ENCODE assay signal across 28 mouse cellular contexts in the genomic region with DNA sequence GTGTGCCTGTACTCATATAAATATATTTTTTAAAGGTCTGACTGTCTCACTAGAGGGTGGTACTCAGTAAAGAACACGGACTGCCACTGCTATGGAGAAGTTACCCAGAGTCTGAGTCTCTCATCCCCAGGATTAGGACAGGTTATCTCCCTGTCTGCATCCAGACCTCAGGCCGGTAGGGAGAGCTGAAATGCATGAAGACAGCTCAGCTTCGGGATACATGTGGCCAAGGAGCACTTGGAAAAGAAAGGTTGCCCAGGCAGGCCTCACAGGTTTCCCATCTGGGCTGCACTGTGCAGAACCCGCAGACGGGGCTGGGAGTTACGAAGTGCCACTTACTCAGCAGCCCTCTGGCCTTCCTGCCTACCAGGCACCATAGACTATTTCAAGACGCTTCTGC. TPM values are rescaled to one million over a fixed set of nuclear protein-coding genes. Genes with fewer than 3 reads are reported as not detected.
"Had no signal": no experiment of that assay in that cellular context is flagged by ENCODE, and none has a peak within 500 bp of the region (broad histone marks: within the 10 kb centered on the region; RNA-seq: fewer than 3 reads in every experiment).

No protein-coding gene starts in this region.

- ATAC-seq: liver, embryonic 12.5 days; midbrain, embryonic 13.5 days; midbrain, embryonic 16.5 days had no signal

- H3K27me3 ChIP-seq: limb, embryonic 13.5 days; lung, embryonic 15.5 days; midbrain, embryonic 13.5 days had no signal

- H3K4me2 ChIP-seq: limb, embryonic 13.5 days; liver, embryonic 12.5 days; liver, embryonic 15.5 days; lung, embryonic 15.5 days; midbrain, embryonic 13.5 days had no signal

- H3K4me3 ChIP-seq: limb, embryonic 10.5 days; limb, embryonic 13.5 days; liver, embryonic 12.5 days; liver, embryonic 15.5 days; lung, embryonic 15.5 days; megakaryocyte, embryonic 14.5 days; midbrain, embryonic 10.5 days; midbrain, embryonic 13.5 days; myocyte had no signal

- DNase-seq: kidney, adult 2 months; kidney, postnatal 10 days; kidney, postnatal 4 days; layer of hippocampus, adult 9-11 months; layer of hippocampus, postnatal 36 days; liver; lung, adult 18-20 months; lung, postnatal 10 days; lung, postnatal 36 days; right cerebral cortex, adult 18-20 months; right cerebral cortex, postnatal 14 days; right cerebral cortex, postnatal 4 days; thymus, adult 2 months; thymus, postnatal 14 days; thymus, postnatal 4 days had no signal

- H3K9ac ChIP-seq: limb, embryonic 13.5 days; liver, embryonic 12.5 days; liver, embryonic 15.5 days; lung, embryonic 15.5 days; midbrain, embryonic 13.5 days had no signal

- H3K9me3 ChIP-seq: limb, embryonic 10.5 days; limb, embryonic 13.5 days; liver, embryonic 12.5 days; liver, embryonic 15.5 days; lung, embryonic 15.5 days; megakaryocyte, embryonic 14.5 days; midbrain, embryonic 10.5 days; midbrain, embryonic 13.5 days had no signal

- H3K27ac ChIP-seq: limb, embryonic 10.5 days; limb, embryonic 13.5 days; liver, embryonic 12.5 days; liver, embryonic 15.5 days; lung, embryonic 15.5 days; midbrain, embryonic 10.5 days; midbrain, embryonic 13.5 days; stomach, postnatal 0 days had no signal

RNA-seq across cellular contexts. Expression of a gene that starts 41.9 kb away (rescaled TPM):
- polyA plus RNA-seq: kidney, embryonic 14.5 days; liver, embryonic 12.5 days; myocyte; stomach, embryonic 14.5 days had no signal
